Mouse (Mus musculus) heart, adult 8-10 months (tissue): ENCODE measurements around the gene Ddi1. TPM values are rescaled to one million over a fixed set of nuclear protein-coding genes. Genes with fewer than 3 reads are reported as not detected.
"Not testable (repeated sequence)": the region's sequence is repeated elsewhere in the genome, so short reads cannot be mapped to it uniquely, and the experiment has no call there.

Experiments used
- DNase-seq: peaks from one replicate; pipeline ENCODE4 v3.0.0; 2022; ENCODE audit warnings: low spot score
- total RNA-seq, 4 experiments: library from RNA; stranded (reverse); gene quantifications; 2 replicates each; pipeline ENCODE4 v1.2.4; 2022

Gene Ddi1
- total RNA-seq, result not detected

DNA sequence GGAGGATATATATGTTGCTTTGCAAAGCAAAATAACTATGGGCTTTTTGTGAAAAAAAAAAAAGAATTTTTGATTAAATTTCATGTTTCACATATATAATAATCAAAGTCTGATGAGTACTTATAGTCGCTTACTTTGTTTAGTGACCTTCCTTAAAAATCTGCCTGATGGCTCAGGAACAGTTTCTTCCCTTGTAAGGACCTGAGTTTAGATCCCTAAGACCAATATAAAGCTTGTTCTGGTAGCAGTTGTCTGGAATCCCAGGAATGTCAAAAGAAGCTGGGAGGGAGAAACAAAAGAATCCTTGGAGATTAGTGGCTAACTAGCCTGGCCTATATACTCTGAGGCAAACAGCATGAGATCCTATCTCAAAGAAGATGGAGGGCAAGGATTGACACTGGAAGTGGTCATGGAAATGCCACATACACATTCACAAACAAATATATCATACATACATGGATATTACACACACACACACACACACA is at the start of gene Ddi1:
Gene Ddi1 (minus strand): TSS at position 51 of the 485 bp plus-strand sequence.
- DNase-seq, result no peak

- DNase-seq, result no peak
Measured at GRCm38 (mm10) chr9:6317114-6317513, 47.5 kb upstream of the Ddi1 start.

- no peak for DNase-seq
Measured at GRCm38 (mm10) chr9:6305847-6306246, 36.2 kb upstream of the Ddi1 start.

DNA sequence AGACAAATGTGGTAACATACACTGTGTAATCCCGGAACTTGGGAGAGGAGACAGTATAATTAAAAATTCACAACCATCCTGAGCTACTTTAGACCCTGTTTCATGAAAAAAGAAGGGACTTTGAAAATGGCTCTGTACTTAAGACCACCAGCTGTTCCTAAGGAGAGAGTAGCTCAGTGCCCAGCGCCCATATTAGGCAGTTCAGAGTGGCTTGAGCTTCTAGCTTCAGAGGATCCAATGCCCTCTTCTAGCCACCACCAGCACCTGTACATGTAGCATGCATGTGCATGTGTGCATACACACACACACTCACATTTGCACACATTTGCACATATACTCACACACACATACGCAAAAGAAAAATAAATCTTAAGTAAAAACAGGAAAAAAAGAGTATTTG is 34.9 kb upstream of the Ddi1 start:
- DNase-seq, result no peak

DNA sequence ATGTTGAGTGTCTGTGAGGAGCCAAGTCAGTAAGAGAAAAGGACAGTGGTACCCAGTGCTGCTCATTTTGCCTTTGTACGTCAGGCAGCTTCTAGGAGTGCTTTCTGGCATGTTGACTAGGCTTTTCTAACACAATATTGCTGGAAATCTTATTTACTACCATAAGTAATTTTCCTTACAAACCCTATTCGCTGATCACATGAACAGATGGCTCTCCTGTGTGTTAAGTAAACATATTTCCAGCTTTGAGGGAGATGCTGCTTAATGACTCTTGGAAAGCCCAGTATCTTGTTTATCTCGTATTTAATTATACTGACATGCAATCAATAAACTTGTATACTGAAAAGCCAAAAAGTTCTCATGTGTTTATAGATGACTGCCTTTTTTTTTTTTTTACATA is 32.4 kb upstream of the Ddi1 start:
- no peak for DNase-seq

DNA sequence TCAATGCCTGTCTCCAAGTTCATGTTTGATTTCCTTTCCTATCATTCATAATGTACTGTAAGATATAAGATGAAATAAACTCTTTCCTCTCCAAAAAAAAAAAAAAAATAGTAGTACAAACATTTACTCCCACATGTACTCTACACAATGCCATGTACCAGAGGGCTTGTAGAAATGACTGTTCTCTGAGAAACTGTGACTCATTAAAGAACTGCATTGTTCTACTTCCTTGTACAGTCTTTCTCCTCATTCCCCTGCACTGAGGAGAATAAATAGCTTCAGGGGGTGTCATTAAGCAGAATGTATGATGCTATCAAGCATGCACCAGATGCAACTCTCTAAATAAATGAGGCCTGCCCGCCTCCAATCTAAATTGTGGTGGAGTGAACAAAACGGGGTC is 28.9 kb upstream of the Ddi1 start:
- no peak for DNase-seq

DNA sequence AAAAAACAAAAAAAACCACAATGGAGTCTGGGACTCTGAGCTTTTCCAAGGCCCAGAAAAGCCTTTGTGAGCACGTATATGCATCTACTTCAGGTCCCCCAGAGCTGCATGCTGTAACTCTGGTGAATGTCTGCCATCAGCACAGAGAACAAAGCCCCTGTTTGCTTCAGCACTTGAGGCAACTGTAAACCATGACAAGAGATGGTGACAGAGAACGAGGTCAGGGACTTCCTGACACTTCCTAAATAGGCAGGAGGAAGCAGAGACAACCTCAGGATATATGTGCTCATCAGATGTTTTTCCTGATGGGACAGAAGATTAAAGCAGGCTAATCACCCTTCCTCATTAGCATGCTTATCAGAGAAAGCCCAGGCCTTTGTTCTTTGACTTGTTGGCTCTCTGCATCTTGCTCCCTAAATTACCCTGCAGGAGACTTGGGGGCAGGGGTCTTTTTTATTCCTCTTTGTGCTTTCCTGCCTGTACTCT is 19.6 kb upstream of the Ddi1 start:
- DNase-seq, result no peak

DNA sequence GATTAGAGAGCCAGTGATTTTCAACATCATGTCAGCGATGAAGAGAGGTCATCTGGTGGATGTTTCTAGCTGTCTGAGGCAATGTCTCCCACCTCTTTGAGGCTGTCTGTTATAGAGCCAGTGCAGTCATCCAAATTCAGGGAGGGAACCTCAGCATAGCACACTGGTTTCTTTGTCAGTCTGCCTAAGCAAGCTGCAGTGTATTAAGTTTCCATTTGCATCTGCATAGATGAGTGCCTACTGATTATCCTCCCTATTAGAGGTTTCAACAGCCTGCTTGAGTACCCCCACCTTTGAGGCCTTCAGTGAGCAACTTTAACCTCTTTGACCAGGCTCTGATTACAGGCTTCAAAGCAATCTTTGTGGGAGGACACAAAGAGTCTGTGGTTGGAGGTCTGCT is 17.1 kb upstream of the Ddi1 start:
- DNase-seq, result no peak

DNA sequence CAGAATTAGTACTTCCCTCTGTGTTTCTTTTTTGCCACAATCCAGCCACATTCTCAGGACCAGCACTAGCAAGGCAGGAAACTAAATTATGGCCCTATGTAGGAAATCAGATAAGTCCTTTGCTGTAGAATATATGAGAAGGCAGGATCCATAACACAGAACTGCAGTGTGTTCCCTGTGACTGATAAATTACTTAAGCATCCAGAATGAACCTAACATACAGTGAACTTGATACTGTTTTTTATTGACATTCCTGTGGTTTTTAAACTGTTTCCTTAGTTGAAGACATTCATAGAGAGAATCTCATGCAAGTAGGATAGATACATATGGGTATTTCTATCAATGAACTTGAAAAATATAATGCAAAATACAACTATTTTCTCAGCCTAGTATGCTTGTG is 7.9 kb upstream of the Ddi1 start:
- DNase-seq, result no peak

DNA sequence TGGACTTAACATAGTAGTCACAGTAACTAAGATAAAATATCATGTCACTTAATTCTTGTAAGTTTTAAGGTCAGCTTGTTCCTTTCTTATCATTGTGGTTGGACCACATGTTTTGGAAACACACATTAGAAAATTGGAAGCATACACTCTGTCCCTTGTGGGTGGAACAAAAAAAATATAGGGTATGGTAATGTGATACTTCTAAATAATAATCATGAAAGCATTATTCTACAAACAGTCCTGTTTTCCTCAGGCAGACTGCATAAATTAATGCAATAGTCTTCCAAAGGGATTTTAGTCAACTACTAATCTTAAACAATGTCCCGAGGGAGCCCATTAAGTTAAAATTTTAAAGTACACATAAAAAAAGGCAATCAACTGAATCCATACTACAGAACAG is 6.7 kb upstream of the Ddi1 start:
- no peak for DNase-seq

DNA sequence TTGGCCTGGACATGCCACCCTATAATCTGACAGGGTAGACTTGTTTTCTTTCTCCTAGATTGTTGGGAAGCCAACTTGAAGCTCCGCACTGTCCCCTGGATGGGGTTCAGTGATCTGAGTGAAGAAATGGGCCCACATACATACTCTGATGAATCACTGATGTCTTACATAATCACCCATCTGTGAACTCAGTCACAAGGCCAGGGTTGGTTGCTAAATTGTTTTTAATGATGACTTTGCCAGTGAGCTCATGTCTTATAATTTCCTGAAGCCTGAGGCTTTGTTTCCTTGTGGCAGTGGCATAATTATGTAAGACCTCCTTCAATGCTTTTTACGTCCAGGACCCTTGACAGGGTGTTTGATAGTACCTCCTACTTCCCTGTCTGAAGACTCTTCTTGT is 4.8 kb downstream of the Ddi1 start:
- DNase-seq, result no peak

GRCm38 (mm10) chr9:6257072-6257471 is 12.6 kb downstream of the Ddi1 start:
- DNase-seq, result no peak

DNA sequence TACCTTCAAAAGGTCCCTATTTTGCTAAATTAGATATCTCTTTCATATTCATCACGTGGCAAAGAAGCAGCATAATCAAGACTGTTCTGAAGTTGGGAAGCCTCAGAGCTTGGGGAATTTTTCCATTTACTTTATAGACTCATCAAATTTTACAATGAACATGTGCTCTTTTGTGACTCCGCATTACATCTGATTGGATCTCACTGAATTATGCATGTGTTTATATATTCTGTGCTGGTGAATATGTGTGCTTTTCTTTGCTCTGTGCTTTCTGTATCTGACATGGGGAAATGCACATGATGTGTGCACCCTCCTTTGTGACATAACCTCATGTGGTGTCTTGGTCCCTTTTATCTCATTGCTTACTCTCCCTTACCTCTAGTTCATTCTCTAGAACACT is 17.7 kb downstream of the Ddi1 start:
- no peak for DNase-seq

DNA sequence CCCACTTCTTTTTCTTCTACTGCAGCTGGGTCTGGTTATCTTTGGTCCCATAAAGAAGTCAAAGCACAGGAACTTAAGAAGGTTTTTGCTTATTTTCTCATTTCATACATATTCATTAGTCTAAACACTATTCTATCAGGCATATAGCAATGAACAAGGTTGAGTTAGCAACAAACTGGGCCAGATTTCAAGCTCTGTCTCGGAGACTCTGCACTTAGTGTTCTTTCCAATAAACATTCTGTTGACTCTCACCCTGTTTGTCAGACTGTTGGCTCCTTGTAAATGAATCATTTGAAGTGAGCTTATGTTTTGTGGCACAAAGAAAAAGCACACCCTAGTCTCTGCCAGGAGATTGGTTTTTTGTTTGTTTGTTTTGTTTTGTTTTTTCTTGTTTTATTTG is 19.3 kb downstream of the Ddi1 start:
- DNase-seq, result peak; percentile 12

DNA sequence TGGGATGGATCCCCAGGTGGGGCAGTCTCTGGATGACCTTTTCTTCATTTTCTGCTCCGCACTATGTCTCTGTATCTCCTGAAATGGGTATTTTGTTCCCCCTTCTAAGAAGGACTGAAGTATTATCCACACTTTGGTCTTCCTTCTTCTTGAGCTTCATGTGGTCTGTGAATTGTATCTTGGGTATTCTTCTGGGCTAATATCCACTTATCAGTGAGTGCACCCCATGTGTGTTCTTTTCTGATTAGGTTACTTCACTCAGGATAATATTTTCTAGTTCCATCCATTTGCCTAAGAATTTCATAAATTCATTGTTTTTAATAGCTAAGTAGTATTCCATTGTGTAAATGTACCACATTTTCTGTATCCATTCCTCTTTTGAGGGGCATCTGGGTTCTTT is 33.7 kb downstream of the Ddi1 start:
- not testable (repeated sequence) for DNase-seq

DNA sequence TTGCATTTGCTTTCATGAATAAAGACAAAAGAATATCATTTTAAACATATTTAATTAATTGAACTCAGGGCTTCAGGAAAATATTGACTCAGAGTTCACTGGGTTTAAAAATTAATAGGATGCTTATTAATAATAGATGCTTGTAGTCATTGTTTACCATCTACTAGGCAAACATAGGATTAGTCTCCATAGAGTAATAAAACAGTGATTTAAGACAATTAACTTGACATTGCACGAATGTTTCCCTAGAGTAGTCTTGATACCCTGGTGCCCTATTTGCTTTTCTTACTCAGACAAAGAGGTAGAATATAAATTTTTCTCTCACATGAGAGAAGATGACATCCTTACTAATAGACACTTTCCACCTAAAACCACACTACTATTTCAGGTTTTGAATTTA is 52.1 kb downstream of the Ddi1 start:
- DNase-seq, result no peak

- DNase-seq, result no peak
Measured at GRCm38 (mm10) chr9:6212862-6213261, 56.8 kb downstream of the Ddi1 start.

Other genes with a start within 250 kb of the Ddi1 start
- 10 to 100 TPM in 3 of 4 experiments, 1 to 10 TPM in 1; 9.5 to 14.8 (median 11.1) TPM for gene Pdgfd, start 101.3 kb downstream of the Ddi1 start, total RNA-seq